Mouse (Mus musculus): Measurements from ENCODE around the gene Kazn. TPM values are rescaled to one million over a fixed set of nuclear protein-coding genes. Genes with fewer than 3 reads are reported as not detected.

Kazn gene
- total RNA-seq, 1 experiment: 14.0 TPM

- H3K4me1 ChIP-seq (ENCODE audit: control insufficient read depth in 2 of 2, insufficient read depth in 2 of 2, low read length in 2 of 2, poor library complexity in 1 of 2): peaks cover 6 to 25% of the 10 kb centered on the region in 2 experiments
- no peak overlapping the region for H3K27ac ChIP-seq (ENCODE audit: insufficient read depth, low read depth, low read length, poor library complexity, severe bottlenecking)
- H3K4me3 ChIP-seq (ENCODE audit: insufficient read depth in 1 of 2, low read depth in 1 of 2, low read length in 2 of 2, poor library complexity in 1 of 2, severe bottlenecking in 1 of 2): no peak overlapping the region
- TF ChIP-seq CHD2 (IDR thresholded peaks at IDR 0.05; ENCODE audit: low read depth, low read length) (no peak), MAFK (IDR thresholded peaks at IDR 0.05; ENCODE audit: insufficient read depth, low read depth, low read length) (no peak), HCFC1 (IDR thresholded peaks at IDR 0.05; ENCODE audit: borderline replicate concordance, insufficient read depth, low read length) (no peak)
- H3K36me3 ChIP-seq (ENCODE audit: control insufficient read depth, insufficient read depth, low read length, poor library complexity, severe bottlenecking): peaks cover 3% of the 10 kb centered on the region; the same call in 1 of the 2 replicates
- no peak overlapping the region for H3K9ac ChIP-seq (ENCODE audit: insufficient read depth, low read depth, low read length, poor library complexity, severe bottlenecking)
- in situ Hi-C loops (cut with MboI; ENCODE audit: low sequenced_read_pairs in 2 of 2, unreplicated experiment in 2 of 2): no loop called here
- no peaks in the 10 kb centered on the region for H3K9me3 ChIP-seq (ENCODE audit: control insufficient read depth, insufficient read depth, low read depth, low read length)
- no peak for DNase-seq (ENCODE audit: low read depth, low spot score)
These were observed 102.3 kb downstream of the Kazn start for GRCm38 (mm10) chr4:142136766-142137503.

- Histone ChIP-seq H3K9ac (ENCODE audit: insufficient read depth, low read depth, low read length, poor library complexity, severe bottlenecking) (no peak overlapping the region), H3K36me3 (ENCODE audit: control insufficient read depth, insufficient read depth, low read length, poor library complexity, severe bottlenecking) (no peaks in the 10 kb centered on the region), H3K9me3 (ENCODE audit: control insufficient read depth, insufficient read depth, low read depth, low read length) (no peaks in the 10 kb centered on the region), H3K4me1 (ENCODE audit: control insufficient read depth in 2 of 2, insufficient read depth in 2 of 2, low read length in 2 of 2, poor library complexity in 1 of 2) (peaks cover 6 to 22% of the 10 kb centered on the region in 2 experiments), H3K4me3 (ENCODE audit: insufficient read depth in 1 of 2, low read depth in 1 of 2, low read length in 2 of 2, poor library complexity in 1 of 2, severe bottlenecking in 1 of 2) (no peak overlapping the region), H3K27ac (ENCODE audit: insufficient read depth, low read depth, low read length, poor library complexity, severe bottlenecking) (no peak overlapping the region)
- TF ChIP-seq ZC3H11A (IDR thresholded peaks at IDR 0.05; ENCODE audit: borderline replicate concordance, low read depth, low read length) (no peak), MAFK (IDR thresholded peaks at IDR 0.05; ENCODE audit: insufficient read depth, low read depth, low read length) (no peak), ZNF384 (IDR thresholded peaks at IDR 0.05; ENCODE audit: low read depth, low read length) (no peak), HCFC1 (IDR thresholded peaks at IDR 0.05; ENCODE audit: borderline replicate concordance, insufficient read depth, low read length) (no peak), CHD2 (IDR thresholded peaks at IDR 0.05; ENCODE audit: low read depth, low read length) (no peak)
- no peak for DNase-seq (ENCODE audit: low read depth, low spot score)
- in situ Hi-C loops (cut with MboI; ENCODE audit: low sequenced_read_pairs in 2 of 2, unreplicated experiment in 2 of 2): no loop called here
These were observed 103.7 kb downstream of the Kazn start for GRCm38 (mm10) chr4:142135515-142135914.

GRCm38 (mm10) chr4:142130162-142130561 is 109.0 kb downstream of the Kazn start:
- in situ Hi-C loops (cut with MboI; ENCODE audit: low sequenced_read_pairs in 2 of 2, unreplicated experiment in 2 of 2): no loop called here
- Histone ChIP-seq H3K9ac (ENCODE audit: insufficient read depth, low read depth, low read length, poor library complexity, severe bottlenecking) (no peak overlapping the region), H3K4me3 (ENCODE audit: insufficient read depth in 1 of 2, low read depth in 1 of 2, low read length in 2 of 2, poor library complexity in 1 of 2, severe bottlenecking in 1 of 2) (no peak overlapping the region), H3K27ac (ENCODE audit: insufficient read depth, low read depth, low read length, poor library complexity, severe bottlenecking) (no peak overlapping the region), H3K9me3 (ENCODE audit: control insufficient read depth, insufficient read depth, low read depth, low read length) (no peaks in the 10 kb centered on the region), H3K36me3 (ENCODE audit: control insufficient read depth, insufficient read depth, low read length, poor library complexity, severe bottlenecking) (no peaks in the 10 kb centered on the region), H3K4me1 (ENCODE audit: control insufficient read depth in 2 of 2, insufficient read depth in 2 of 2, low read length in 2 of 2, poor library complexity in 1 of 2) (no peaks in the 10 kb centered on the region)
- TF ChIP-seq ZC3H11A (IDR thresholded peaks at IDR 0.05; ENCODE audit: borderline replicate concordance, low read depth, low read length): no peak
- TF ChIP-seq ZNF384 (IDR thresholded peaks at IDR 0.05; ENCODE audit: low read depth, low read length): no peak
- TF ChIP-seq HCFC1 (IDR thresholded peaks at IDR 0.05; ENCODE audit: borderline replicate concordance, insufficient read depth, low read length): no peak
- no peak for TF ChIP-seq MAFK (IDR thresholded peaks at IDR 0.05; ENCODE audit: insufficient read depth, low read depth, low read length)
- no peak for TF ChIP-seq CHD2 (IDR thresholded peaks at IDR 0.05; ENCODE audit: low read depth, low read length)
- no peak for DNase-seq (ENCODE audit: low read depth, low spot score)

- TF ChIP-seq MAFK (IDR thresholded peaks at IDR 0.05; ENCODE audit: insufficient read depth, low read depth, low read length) (no peak), ZNF384 (IDR thresholded peaks at IDR 0.05; ENCODE audit: low read depth, low read length) (no peak), CHD2 (IDR thresholded peaks at IDR 0.05; ENCODE audit: low read depth, low read length) (no peak), ZC3H11A (IDR thresholded peaks at IDR 0.05; ENCODE audit: borderline replicate concordance, low read depth, low read length) (no peak)
- H3K27ac ChIP-seq (ENCODE audit: insufficient read depth, low read depth, low read length, poor library complexity, severe bottlenecking): no peak overlapping the region
These were observed 111.9 kb downstream of the Kazn start for GRCm38 (mm10) chr4:142127275-142127788.

More at GRCm38 (mm10) chr4:142127275-142127788, 111.9 kb downstream of the Kazn start:
- Histone ChIP-seq H3K36me3 (ENCODE audit: control insufficient read depth, insufficient read depth, low read length, poor library complexity, severe bottlenecking) (no peaks in the 10 kb centered on the region), H3K9ac (ENCODE audit: insufficient read depth, low read depth, low read length, poor library complexity, severe bottlenecking) (no peak overlapping the region), H3K4me1 (ENCODE audit: control insufficient read depth in 2 of 2, insufficient read depth in 2 of 2, low read length in 2 of 2, poor library complexity in 1 of 2) (no peaks in the 10 kb centered on the region), H3K4me3 (ENCODE audit: insufficient read depth in 1 of 2, low read depth in 1 of 2, low read length in 2 of 2, poor library complexity in 1 of 2, severe bottlenecking in 1 of 2) (no peak overlapping the region), H3K9me3 (ENCODE audit: control insufficient read depth, insufficient read depth, low read depth, low read length) (no peaks in the 10 kb centered on the region)
- in situ Hi-C loops (cut with MboI; ENCODE audit: low sequenced_read_pairs in 2 of 2, unreplicated experiment in 2 of 2): no loop called here
- no peak for DNase-seq (ENCODE audit: low read depth, low spot score)

Measured in ES-E14 (cell line).